Mouse (Mus musculus) macrophage (primary cell): ENCODE data around the gene Plpp2. TPM values are rescaled to one million over a fixed set of nuclear protein-coding genes. Genes with fewer than 3 reads are reported as not detected.
A peak's percentile ranks its signal among the peaks of the same experiment; 100 is the strongest.

Experiments
- H3K27ac ChIP-seq: fragments of 350-480 bp; formaldehyde crosslinking; 2 replicates; pipeline ENCODE4 v1.9.0; 2021
- H3K36me3 ChIP-seq: fragments of 350-480 bp; formaldehyde crosslinking; 2 replicates; pipeline ENCODE4 v1.9.0; 2021; ENCODE audit errors: inconsistent target
- H3K4me3 ChIP-seq: fragments of 350-480 bp; formaldehyde crosslinking; 2 replicates; pipeline ENCODE4 v1.9.0; 2021; ENCODE audit errors: inconsistent target
- H3K79me2 ChIP-seq: fragments of 350-480 bp; formaldehyde crosslinking; 2 replicates; pipeline ENCODE4 v1.9.0; 2021; ENCODE audit errors: inconsistent target
- WGBS: methylation state at CpG from one replicate; pipeline ENCODE4 v1.1.7; 2026; ENCODE audit warnings: inconsistent platforms; ENCODE audit not compliant: missing documents; 5-methylcytosine and 5-hydroxymethylcytosine counted together
- polyA plus RNA-seq: library from polyadenylated mRNA; stranded (reverse); fragments of 250-400 nt; gene quantifications from 3 replicates; pipeline ENCODE4 v1.2.4, GENCODE M21; 2018; ENCODE audit warnings: inconsistent platforms

Plpp2 gene
- polyA plus RNA-seq, 1 experiment from 2014 or later = 5.9 TPM

DNA sequence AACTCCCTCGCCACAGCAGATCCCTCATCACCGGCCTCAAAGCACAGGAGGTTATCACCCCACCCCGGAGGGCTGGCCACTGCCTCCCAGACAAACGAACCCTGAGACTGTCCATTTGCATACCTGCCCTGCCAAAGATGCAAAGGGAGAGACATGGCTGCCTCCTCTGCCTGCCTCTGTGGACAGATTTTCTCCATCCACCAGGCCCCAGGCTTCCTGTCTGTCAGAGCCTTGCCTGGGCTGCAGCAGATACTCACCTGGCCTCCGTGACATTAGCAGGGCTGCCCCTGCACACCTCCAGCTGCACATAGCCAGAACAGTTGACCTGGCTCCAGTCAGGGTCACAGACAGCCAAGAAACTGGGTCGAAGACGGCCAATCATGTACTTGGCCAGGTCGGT, 3.4 kb downstream of the Plpp2 start:
- 95% methylated on average over 8 of the region's 8 CpGs for WGBS
- no peak overlapping the region for H3K27ac ChIP-seq
- H3K36me3 ChIP-seq = peaks cover 28% of the 10 kb centered on the region; the same call in 1 of the 2 replicates

DNA sequence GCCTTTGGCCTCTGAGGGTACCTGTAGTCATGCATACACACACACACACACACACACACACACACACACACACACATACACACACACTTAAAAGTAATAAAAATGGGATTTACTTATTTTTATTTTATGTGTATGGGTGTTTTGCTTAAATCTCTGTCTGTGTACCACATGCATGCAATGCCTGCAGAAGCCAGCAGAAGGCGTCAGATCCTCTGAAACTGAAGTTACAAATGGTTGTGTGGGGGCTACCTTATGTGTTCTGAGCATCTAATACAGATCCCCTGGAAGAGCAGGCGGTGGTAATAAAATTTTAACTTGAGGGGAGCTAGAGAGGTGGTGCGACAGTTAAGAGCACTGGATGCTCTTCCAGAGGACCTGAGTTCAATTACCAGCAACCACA, 5.5 kb downstream of the Plpp2 start:
- Histone ChIP-seq H3K27ac (no peak overlapping the region), H3K79me2 (no peaks in the 10 kb centered on the region), H3K4me3 (no peak overlapping the region), H3K36me3 (peaks cover 28% of the 10 kb centered on the region; the same call in 1 of the 2 replicates)
- 98% methylated on average over 3 of the region's 3 CpGs for WGBS

More for the DNA sequence above, 3.4 kb downstream of the Plpp2 start:
- Histone ChIP-seq H3K4me3 (no peak overlapping the region), H3K79me2 (no peaks in the 10 kb centered on the region)

DNA sequence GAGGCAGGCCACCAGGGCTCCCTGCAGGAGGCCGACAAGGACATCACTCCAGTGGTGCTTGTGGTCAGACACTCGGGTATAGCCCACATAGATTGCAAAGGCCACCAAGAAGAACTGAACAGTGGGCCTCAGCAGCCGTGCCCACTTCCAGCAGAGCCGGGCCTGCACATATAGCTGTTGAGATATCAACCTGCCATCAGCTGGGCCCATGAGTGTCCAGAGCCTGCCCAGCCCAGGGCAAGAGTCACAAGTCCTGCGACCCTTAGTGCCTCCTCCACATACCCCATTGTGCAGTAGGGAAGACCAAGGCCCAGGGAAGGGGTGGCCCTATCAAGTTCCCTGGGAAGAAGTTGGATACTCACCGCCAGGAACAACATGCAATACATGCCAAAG, 6.1 kb downstream of the Plpp2 start:
- 94% methylated on average over 6 of the region's 6 CpGs for WGBS
- H3K4me3 ChIP-seq = no peak overlapping the region
- H3K36me3 ChIP-seq = peaks cover 28% of the 10 kb centered on the region; the same call in 1 of the 2 replicates
- H3K27ac ChIP-seq = no peak overlapping the region
- no peaks in the 10 kb centered on the region for H3K79me2 ChIP-seq

DNA sequence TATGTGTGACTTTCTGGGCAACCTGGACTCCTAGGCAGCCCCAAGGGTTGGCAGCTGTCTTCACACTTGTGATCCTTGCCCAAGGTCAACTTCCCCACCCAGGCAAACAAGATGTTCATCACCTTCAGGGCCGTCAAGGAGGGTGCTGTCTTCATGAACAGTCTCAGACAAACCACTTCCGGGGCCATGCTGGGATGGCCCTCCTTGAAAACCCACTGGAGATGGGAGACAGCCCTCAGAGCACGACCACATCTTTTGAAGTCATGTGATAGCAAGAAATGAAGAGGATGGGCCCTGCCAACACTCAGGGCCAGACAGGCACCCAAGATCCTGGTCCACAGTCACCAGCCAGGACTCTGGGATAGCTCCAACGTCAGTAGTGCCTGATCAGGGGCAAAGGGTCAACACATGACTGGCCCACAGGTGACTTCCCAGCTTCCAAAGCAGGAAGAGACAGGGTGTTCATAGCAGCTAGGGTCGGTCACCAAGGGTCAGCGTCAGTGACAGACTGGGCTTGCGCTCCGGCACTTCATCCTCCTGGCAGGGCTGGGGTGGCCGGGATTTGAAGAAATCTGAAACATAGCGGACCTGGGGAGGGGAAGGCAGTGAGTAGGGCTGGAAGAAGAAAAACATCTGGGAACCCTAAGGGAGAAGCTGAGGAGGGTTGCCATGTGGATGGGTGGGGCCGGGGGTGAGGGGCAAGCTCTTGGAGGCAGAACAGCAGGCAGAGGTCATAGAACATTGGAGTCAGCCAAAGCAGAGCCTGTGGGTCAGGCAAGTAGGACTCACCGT, 6.7 kb downstream of the Plpp2 start:
- H3K27ac ChIP-seq = no peak overlapping the region
- no peaks in the 10 kb centered on the region for H3K79me2 ChIP-seq
- H3K36me3 ChIP-seq = peaks cover 28% of the 10 kb centered on the region; the same call in 1 of the 2 replicates
- H3K4me3 ChIP-seq = no peak overlapping the region
- 97% methylated on average over 12 of the region's 12 CpGs for WGBS

DNA sequence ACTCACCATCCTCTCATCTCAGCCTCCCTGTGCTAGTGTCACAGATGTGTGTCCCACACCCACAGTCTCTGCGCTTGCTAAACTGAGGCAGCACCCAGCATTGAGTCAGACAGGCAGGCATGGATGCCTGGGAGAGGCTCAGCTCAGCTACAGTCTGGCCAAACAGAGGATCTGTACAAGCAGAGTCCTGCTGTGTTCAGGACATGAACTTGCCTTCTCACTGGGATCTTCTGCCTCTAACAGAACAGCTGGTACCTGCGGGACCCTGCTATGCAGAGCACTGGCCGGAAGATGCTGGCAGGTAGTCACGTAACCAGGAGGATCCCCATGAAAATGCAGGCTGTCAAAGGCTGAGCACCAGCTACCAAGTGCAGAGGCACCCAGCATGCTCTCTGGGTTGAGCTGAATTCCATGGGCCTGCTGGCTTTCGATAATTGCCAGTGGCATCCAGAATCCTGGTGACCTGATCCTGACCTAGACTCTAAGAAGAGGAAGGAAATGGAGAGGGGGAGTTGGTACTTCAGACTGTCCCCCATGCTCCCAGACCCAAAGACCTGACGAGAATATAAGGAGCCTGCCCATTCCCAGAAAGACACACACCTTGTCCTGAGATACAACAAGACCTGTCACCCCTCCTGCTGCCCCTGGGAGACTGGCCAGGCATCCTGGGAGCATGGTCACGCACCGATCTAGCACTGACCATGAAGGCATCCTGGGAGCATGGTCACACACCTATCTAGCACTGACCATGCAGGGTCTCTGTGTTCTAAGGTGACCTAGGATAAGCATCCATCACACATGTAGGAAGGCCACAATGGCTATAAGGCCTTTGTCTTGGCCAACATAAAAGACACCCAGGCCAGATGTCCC, 7.9 kb downstream of the Plpp2 start:
- WGBS = 95% methylated on average over 8 of the region's 8 CpGs
- H3K36me3 ChIP-seq = peaks cover 28% of the 10 kb centered on the region; the same call in 1 of the 2 replicates
- H3K27ac ChIP-seq = no peak overlapping the region
- H3K4me3 ChIP-seq = no peak overlapping the region
- H3K79me2 ChIP-seq = no peaks in the 10 kb centered on the region

DNA sequence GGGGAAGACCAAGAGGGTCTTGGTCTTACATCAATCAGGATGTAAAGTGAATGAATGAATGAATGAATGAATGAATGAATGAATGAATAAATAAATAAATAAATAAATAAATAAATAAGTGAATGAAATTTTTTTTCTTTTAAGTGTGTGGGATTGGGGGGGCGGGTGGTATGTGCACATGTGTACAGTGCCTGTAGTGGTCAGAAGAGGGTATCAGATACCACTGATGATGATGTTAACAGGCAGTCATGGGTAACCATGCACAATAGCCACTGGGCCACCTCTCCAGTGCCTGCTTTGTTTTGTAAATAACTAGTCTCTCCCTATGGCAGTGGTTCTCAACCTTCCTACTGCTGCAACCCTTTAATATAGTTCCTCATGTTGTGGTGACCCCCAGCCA, 9.2 kb downstream of the Plpp2 start:
- no peaks in the 10 kb centered on the region for H3K79me2 ChIP-seq
- no peak overlapping the region for H3K27ac ChIP-seq
- H3K36me3 ChIP-seq = peaks cover 19% of the 10 kb centered on the region; the same call in 1 of the 2 replicates
- no peak overlapping the region for H3K4me3 ChIP-seq
- WGBS = 89% methylated on average over 1 of the region's 1 CpGs

DNA sequence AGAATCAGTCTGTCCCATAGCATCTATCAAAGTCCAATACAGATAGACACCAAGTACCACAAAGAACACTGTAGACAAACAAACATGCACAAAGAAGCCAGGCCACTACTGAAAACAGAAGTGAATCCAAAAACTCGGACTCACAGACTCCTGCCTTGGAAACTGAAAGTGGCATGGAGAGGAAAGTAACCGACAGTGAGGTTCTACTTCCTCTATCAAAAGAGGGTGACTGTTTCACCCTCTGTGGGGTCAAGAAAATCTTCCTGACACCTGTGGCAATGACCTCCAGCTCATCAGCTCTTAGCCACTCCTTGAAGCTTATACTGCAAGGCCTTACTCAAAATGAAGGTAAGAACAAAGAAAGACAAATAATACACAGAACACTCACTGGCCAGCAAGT, 26.9 kb downstream of the Plpp2 start:
- WGBS = 0% methylated on average over 2 of the region's 2 CpGs
- H3K79me2 ChIP-seq = no peaks in the 10 kb centered on the region
- H3K27ac ChIP-seq = peak overlapping the region; percentile 10; the same call in 1 of the 2 replicates
- no peaks in the 10 kb centered on the region for H3K36me3 ChIP-seq
- H3K4me3 ChIP-seq = no peak overlapping the region

DNA sequence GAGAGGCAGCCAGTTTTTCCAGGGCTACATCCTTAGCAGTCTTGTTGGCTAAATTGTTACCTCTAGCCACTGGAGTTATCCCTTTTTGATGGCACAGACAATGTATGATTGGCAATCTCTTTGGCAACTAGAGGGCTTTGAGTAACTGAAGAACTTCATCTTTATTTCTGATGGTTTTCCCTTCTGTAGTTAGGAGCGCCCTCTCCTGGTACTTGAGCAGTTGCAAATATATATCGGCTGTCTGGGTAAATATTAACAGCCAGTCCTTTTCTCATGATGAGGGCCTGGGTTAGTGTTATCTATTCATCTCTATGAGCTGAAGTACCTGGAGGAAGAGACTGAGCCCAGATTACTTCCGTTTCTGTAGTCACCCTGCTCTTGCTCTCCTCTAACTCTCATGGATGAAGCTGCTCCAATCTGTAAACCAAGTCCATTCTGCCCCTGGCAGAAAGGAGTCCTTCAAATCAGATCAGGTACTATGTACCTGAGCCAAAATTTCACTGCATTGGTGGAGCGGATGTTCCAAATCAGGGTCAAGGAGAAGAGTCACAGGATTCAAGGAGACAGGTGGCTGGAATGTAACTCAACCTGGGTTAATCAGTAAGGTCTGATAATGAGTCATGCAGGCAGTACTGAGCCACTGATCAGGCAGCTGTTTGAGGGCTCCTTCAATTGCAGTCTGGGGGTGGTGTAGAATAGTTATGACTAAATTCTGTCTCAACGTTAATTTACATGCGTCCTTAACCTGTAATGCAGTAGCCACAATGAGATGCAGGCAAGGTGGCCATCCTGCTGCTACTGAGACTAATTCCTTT, 30.6 kb downstream of the Plpp2 start:
- Histone ChIP-seq H3K27ac (no peak overlapping the region), H3K4me3 (no peak overlapping the region), H3K79me2 (no peaks in the 10 kb centered on the region), H3K36me3 (no peaks in the 10 kb centered on the region)
- WGBS = 52% methylated on average over 6 of the region's 6 CpGs

DNA sequence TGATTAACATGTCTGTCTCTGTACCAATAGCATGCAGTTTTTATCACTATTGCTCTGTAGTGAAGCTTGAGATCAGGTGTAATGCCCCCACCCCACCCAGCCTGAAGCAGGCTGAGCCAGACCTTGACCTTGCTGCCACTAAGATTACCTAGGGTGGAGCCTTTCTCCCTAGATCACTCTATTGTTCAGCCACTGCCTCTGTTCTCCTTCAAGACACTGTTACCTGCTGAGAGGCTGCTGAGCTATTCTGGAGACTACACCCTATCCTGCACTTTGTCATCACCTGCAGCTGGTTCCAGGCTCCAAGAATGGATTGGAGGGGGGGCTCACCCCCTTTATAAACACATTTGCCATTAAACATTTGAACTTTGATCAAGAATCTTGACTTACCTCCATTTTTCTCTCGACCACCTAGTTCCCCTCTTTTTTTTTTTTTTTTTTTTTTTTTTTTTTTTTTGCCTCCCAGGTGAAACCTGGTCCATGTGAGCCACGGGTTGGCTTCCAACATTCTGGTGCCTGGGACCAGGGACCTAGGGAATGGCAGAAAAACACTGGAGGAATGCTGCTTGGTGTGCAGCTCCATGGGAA, 36.8 kb downstream of the Plpp2 start:
- Histone ChIP-seq H3K4me3 (no peak overlapping the region), H3K79me2 (no peaks in the 10 kb centered on the region), H3K36me3 (no peaks in the 10 kb centered on the region), H3K27ac (no peak overlapping the region)
- 70% methylated on average over 2 of the region's 2 CpGs for WGBS

DNA sequence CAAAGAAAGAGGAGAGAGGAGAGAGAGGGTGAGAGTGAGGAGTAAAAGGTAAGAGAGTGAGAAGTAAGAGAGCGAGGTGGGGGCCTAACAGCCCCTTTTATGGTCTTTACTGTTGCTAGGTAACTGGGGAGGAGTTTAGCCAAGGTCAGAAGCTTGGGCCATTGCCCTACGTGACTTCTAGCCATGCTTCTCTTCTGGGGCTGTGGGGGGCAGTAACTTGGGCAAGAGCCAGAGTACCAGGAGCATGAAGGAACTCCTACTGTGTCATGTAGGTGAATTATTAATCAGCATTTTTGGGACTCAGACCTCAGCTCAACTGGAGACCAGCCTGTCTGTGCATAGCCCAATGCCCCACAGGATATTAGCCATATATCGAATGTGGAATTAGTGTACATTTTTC, 37.7 kb downstream of the Plpp2 start:
- Histone ChIP-seq H3K36me3 (no peaks in the 10 kb centered on the region), H3K79me2 (no peaks in the 10 kb centered on the region), H3K27ac (no peak overlapping the region), H3K4me3 (no peak overlapping the region)
- 63% methylated on average over 3 of the region's 3 CpGs for WGBS

Other genes starting within 250 kb of the Plpp2 start
- not detected in 3 replicates for gene Vmn2r82, start 177.3 kb downstream of the Plpp2 start, polyA plus RNA-seq
- gene Vmn2r83, start 65.1 kb downstream of the Plpp2 start, polyA plus RNA-seq = not detected in 3 replicates
- gene Mier2, start 21.4 kb upstream of the Plpp2 start, polyA plus RNA-seq = 4.8 to 16.5 TPM (median 12.6 TPM) in 3 replicates
- not detected in 3 replicates for gene Theg, start 53.5 kb upstream of the Plpp2 start, polyA plus RNA-seq
- gene C2cd4c, start 80.2 kb upstream of the Plpp2 start, polyA plus RNA-seq = not detected in 3 replicates
- gene Shc2, start 104.1 kb upstream of the Plpp2 start, polyA plus RNA-seq = 0.15 to 0.53 TPM (median 0.38 TPM) in 3 replicates
- gene Odf3l2, start 111.9 kb upstream of the Plpp2 start, polyA plus RNA-seq = not detected in 3 replicates
- not detected in 3 replicates for gene Madcam1, start 130.8 kb upstream of the Plpp2 start, polyA plus RNA-seq
- 10.4 to 41.3 TPM (median 25.9 TPM) in 3 replicates for gene Tpgs1, start 135.6 kb upstream of the Plpp2 start, polyA plus RNA-seq
- gene Cdc34, start 148.4 kb upstream of the Plpp2 start, polyA plus RNA-seq = 78.9 to 136 TPM (median 128 TPM) in 3 replicates
- gene Gzmm, start 155.2 kb upstream of the Plpp2 start, polyA plus RNA-seq = 0.30 TPM in 1 of 3 replicates, not detected in the others
- gene Bsg, start 170.7 kb upstream of the Plpp2 start, polyA plus RNA-seq = 331 to 456 TPM (median 356 TPM) in 3 replicates
- gene Hcn2, start 182.8 kb upstream of the Plpp2 start, polyA plus RNA-seq = 0.30 to 1.6 TPM (median 0.40 TPM) in 3 replicates
- gene Polrmt, start 212.8 kb upstream of the Plpp2 start, polyA plus RNA-seq = 11.4 to 13.9 TPM (median 11.7 TPM) in 3 replicates
- not detected in 3 replicates for gene Fgf22, start 221.3 kb upstream of the Plpp2 start, polyA plus RNA-seq
- 20.1 to 34.6 TPM (median 21.2 TPM) in 3 replicates for gene Rnf126, start 233.2 kb upstream of the Plpp2 start, polyA plus RNA-seq
- 0.12 to 0.67 TPM (median 0.47 TPM) in 3 replicates for gene Fstl3, start 243.5 kb upstream of the Plpp2 start, polyA plus RNA-seq